Mouse (Mus musculus) intestine, embryonic 15.5 days (tissue): ENCODE data around the gene Spx. TPM values are rescaled to one million over a fixed set of nuclear protein-coding genes. Genes with fewer than 3 reads are reported as not detected.

Source experiments
- ATAC-seq: fragments of 200-750 bp; cut with Nextera tagmentation; 2 replicates; pipeline ENCODE4 v1.8.0; 2017; ENCODE audit warnings: moderate TSS enrichment, moderate library complexity
- H3K27ac ChIP-seq: fragments of 300-500 bp; sonication (generic); 2 replicates; pipeline ENCODE4 v1.5.1; 2015; ENCODE audit warnings: mild to moderate bottlenecking, inconsistent platforms
- H3K27me3 ChIP-seq: fragments of 300-500 bp; sonication (generic); replicated peaks from 2 replicates; pipeline ENCODE4 v1.6.1; 2015; ENCODE audit warnings: inconsistent platforms
- H3K36me3 ChIP-seq: fragments of 300-500 bp; sonication (generic); 2 replicates; pipeline ENCODE4 v1.6.1; 2015; ENCODE audit warnings: inconsistent platforms
- H3K4me1 ChIP-seq: fragments of 300-500 bp; sonication (generic); replicated peaks from 2 replicates; pipeline ENCODE4 v1.6.1; 2015; ENCODE audit warnings: inconsistent platforms
- H3K4me2 ChIP-seq: fragments of 300-500 bp; sonication (generic); replicated peaks from 2 replicates; pipeline ENCODE4 v1.6.1; 2015; ENCODE audit warnings: mild to moderate bottlenecking, inconsistent platforms
- H3K4me3 ChIP-seq: fragments of 300-500 bp; sonication (generic); replicated peaks from 2 replicates; pipeline ENCODE4 v1.5.1; 2015; ENCODE audit warnings: inconsistent platforms
- H3K9ac ChIP-seq: fragments of 300-500 bp; sonication (generic); 2 replicates; pipeline ENCODE4 v1.6.1; 2015; ENCODE audit warnings: inconsistent platforms
- H3K9me3 ChIP-seq: fragments of 300-500 bp; sonication (generic); 2 replicates; pipeline ENCODE4 v1.6.1; 2016; ENCODE audit warnings: inconsistent platforms
- WGBS: fragments of 180-500 bp; shearing (Covaris S2); methylation state at CpG from one replicate; pipeline ENCODE4 v1.1.7; 2015; 5-methylcytosine and 5-hydroxymethylcytosine counted together
- polyA plus RNA-seq: library from polyadenylated mRNA; unstranded; fragments of >200 nt; fragmentation: Nextera tagmentation; extraction: Ambion mirVana; gene quantifications from 2 replicates; pipeline ENCODE4 v1.2.1, GENCODE M21; 2015

Gene Spx
- 0.25 and 0.27 TPM in 2 replicates for polyA plus RNA-seq

DNA sequence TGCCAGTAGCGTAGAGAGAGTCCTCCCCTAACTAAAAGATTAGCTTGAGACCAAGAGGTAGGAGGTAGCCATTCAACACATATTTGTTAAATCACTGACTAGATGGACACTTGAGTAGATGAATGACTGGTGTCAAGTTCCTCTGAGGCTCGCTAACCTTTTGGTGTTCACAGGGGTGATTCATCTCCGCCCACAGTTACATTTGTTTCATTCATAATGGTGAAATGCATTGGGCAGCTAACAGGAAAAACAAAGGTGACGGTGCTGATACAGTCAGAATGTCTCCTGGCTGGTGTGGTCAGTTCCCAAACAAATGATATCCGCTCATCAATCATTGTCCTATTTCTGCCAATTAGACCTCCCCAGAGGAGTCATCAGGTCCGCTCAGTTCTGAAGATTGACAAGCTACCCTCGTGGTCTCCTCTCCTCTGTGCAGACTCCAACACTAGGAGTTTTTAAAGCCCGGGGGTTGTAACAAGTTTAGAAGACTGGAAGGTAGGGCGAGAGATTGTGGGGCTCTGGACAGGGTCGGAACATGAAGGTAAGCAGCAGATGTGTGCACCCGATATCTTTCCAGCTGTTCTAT is at the start of gene Spx:
Gene Spx (plus strand): TSS at position 536 of the 586 bp plus-strand sequence.
- no peak within 1 kb of the TSS for H3K4me3 ChIP-seq
- no peaks in the 10 kb centered on the region for H3K36me3 ChIP-seq
- H3K9me3 ChIP-seq, result no peaks in the 10 kb centered on the region
- peaks cover 20% of the 10 kb centered on the region for H3K27me3 ChIP-seq
- H3K27ac ChIP-seq, result no peak within 1 kb of the TSS
- 0 out of 2 replicates have a peak, but pooled peaks cover 3% of the 10 kb centered on the region for H3K4me1 ChIP-seq
- no peak for ATAC-seq
- H3K9ac ChIP-seq, result no peak within 1 kb of the TSS
- H3K4me2 ChIP-seq, result no peak within 1 kb of the TSS
- WGBS, result 68% methylated on average over 11 of the region's 11 CpGs

DNA sequence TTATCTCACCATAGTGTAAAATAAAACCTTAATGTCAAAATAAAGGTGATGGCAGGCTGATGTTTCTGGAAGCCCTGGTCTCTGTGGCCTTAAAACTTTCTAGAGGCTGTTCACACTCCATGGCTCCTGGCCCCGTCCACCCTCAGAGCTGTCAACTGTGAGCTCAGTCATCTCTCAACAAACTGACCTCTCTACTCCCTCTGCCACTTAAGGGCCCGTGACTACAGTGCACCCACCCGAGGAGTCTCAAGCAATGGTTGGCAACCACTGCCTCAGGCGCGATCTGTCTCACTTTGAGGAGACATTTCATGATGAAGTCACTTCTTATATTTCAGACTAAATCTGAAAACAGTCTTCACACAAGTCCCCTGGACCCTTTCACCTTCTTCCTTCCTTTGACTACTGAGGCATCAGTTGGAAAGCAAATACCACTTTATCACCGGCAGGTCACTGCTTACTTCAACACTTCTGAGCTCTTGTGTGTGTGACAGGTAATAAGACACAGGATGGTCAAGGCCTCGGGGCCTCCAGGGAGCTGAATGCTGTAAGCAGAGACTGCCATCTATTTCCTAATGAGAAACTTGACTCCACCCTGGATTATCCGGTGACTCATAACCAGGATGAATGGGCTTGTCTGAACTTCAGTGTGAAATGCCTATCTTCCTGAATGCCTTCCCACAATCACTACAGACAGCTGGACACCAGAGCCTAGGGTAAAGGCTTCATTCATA is 47.3 kb upstream of the Spx start:
- H3K36me3 ChIP-seq, result peaks cover 14% of the 10 kb centered on the region
- ATAC-seq, result no peak
- no peaks in the 10 kb centered on the region for H3K9me3 ChIP-seq
- H3K4me2 ChIP-seq, result no peak overlapping the region
- no peaks in the 10 kb centered on the region for H3K4me1 ChIP-seq
- H3K27ac ChIP-seq, result no peak overlapping the region
- H3K9ac ChIP-seq, result no peak overlapping the region
- WGBS, result 87% methylated on average over 8 of the region's 8 CpGs
- H3K27me3 ChIP-seq, result no peaks in the 10 kb centered on the region
- H3K4me3 ChIP-seq, result no peak overlapping the region

DNA sequence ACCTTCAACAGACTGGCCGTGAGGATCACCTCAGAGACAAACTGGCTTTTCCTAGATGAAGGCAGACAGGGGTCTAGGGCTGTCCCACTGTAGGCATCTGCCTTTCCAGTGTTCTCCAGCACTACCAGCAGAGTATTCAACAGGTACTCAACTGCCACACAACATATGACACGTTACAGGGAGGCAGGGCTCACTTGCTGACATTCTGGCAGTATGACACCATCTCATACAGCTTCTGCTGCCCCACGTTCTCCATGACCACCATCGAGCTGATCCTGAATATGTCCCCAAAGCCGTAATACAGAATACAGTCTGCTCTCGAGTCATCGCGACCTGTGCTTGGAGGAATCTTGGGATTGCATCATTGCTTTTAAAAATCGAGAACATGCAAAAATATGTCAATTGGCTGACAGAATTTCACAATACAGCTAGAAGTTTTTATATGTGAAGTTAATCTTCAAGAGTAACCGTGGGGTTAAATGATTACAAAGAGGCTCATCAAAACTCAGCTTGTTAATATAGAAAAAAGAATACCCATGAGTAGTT is 46.7 kb upstream of the Spx start:
- no peak for ATAC-seq
- no peaks in the 10 kb centered on the region for H3K9me3 ChIP-seq
- H3K4me3 ChIP-seq, result no peak overlapping the region
- H3K27me3 ChIP-seq, result no peaks in the 10 kb centered on the region
- peaks cover 14% of the 10 kb centered on the region for H3K36me3 ChIP-seq
- H3K27ac ChIP-seq, result no peak overlapping the region
- H3K4me1 ChIP-seq, result no peaks in the 10 kb centered on the region
- H3K4me2 ChIP-seq, result no peak overlapping the region
- 87% methylated on average over 10 of the region's 10 CpGs for WGBS
- H3K9ac ChIP-seq, result no peak overlapping the region

GRCm38 (mm10) chr6:142367565-142367964 is 45.7 kb upstream of the Spx start:
- no peaks in the 10 kb centered on the region for H3K9me3 ChIP-seq
- no peak for ATAC-seq
- H3K27ac ChIP-seq, result no peak overlapping the region
- WGBS, result 84% methylated on average over 3 of the region's 3 CpGs
- H3K27me3 ChIP-seq, result no peaks in the 10 kb centered on the region
- no peak overlapping the region for H3K4me2 ChIP-seq
- H3K9ac ChIP-seq, result no peak overlapping the region
- no peaks in the 10 kb centered on the region for H3K4me1 ChIP-seq
- no peak overlapping the region for H3K4me3 ChIP-seq
- H3K36me3 ChIP-seq, result peaks cover 16% of the 10 kb centered on the region

DNA sequence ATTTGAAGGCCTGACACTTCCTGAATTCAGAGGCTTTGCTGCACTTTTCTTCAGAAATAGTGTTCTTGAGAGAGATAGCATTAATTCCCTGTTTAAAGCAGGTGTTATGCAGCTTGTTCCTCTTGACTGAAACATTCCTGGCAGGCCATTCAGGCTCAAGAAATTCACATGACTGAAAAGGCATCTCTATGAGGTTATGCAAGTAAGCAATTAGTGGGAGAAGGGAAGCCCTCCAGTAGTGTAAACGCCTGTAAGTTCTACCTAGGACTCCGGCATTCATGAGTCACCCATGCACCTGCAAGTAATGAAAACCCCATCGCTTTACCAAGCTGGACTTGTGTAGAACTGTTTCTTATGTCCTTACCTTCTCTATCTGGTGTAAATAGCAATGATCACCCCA is 43.7 kb upstream of the Spx start:
- Histone ChIP-seq H3K4me1 (no peaks in the 10 kb centered on the region), H3K36me3 (peaks cover 6% of the 10 kb centered on the region; the same call in 1 of the 2 replicates), H3K9ac (no peak overlapping the region), H3K27ac (no peak overlapping the region), H3K4me2 (no peak overlapping the region), H3K9me3 (no peaks in the 10 kb centered on the region), H3K4me3 (no peak overlapping the region), H3K27me3 (no peaks in the 10 kb centered on the region)
- ATAC-seq, result no peak
- 87% methylated on average over 3 of the region's 3 CpGs for WGBS

DNA sequence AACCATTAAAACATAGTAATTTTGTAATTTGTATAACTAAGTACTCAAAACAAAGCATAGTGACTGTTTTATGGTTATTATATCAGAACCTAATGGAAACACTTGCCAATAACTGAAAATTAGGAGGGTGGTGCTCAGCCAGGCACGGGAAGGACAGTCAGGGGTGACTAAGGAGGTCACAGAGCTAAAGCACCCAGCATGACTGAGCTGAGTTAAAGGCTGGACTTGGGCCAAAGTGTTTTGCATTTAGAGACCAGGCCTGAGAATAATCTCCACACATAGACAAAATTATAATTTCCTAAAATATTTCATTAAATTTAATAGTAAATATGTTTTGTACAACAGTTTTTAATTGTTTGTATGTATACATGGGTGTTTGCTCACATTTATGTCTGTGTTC is 36.2 kb upstream of the Spx start:
- Histone ChIP-seq H3K27ac (no peak overlapping the region), H3K4me1 (no peaks in the 10 kb centered on the region)
- 70% methylated on average over 1 of the region's 1 CpGs for WGBS

GRCm38 (mm10) chr6:142378576-142379330 is 34.5 kb upstream of the Spx start:
- Histone ChIP-seq H3K9ac (no peak overlapping the region), H3K27ac (no peak overlapping the region), H3K4me3 (no peak overlapping the region), H3K36me3 (peaks cover 4% of the 10 kb centered on the region; the same call in 1 of the 2 replicates), H3K4me1 (no peaks in the 10 kb centered on the region), H3K27me3 (no peaks in the 10 kb centered on the region), H3K4me2 (no peak overlapping the region), H3K9me3 (no peaks in the 10 kb centered on the region)
- 88% methylated on average over 8 of the region's 8 CpGs for WGBS
- no peak for ATAC-seq

More for the DNA sequence above, 36.2 kb upstream of the Spx start:
- no peak overlapping the region for H3K4me3 ChIP-seq
- no peaks in the 10 kb centered on the region for H3K9me3 ChIP-seq
- no peaks in the 10 kb centered on the region for H3K27me3 ChIP-seq
- no peak for ATAC-seq
- no peak overlapping the region for H3K9ac ChIP-seq
- H3K36me3 ChIP-seq, result peaks cover 7% of the 10 kb centered on the region
- H3K4me2 ChIP-seq, result no peak overlapping the region

DNA sequence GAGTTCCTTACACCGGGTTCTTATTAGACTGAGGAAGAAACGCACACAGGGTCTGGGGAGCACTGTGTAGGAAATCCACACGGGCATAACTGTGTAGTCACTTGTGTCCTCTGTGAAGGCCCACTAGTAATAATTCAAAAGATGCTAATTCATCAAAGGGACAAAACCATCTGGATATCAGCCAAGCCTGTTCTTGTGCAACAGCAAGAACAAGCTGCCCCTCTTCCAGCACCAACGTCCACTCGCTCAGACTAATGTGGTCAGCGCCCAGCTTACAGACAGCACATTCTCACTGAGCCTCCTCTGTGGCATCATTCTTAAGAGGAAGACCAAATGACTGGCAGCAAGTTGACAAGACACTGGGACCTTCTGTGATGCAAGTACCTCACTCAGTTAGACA is 33.3 kb upstream of the Spx start:
- H3K27me3 ChIP-seq, result no peaks in the 10 kb centered on the region
- no peak overlapping the region for H3K27ac ChIP-seq
- H3K9ac ChIP-seq, result no peak overlapping the region
- H3K36me3 ChIP-seq, result peaks cover 4% of the 10 kb centered on the region; the same call in 1 of the 2 replicates
- no peak for ATAC-seq
- H3K4me2 ChIP-seq, result no peak overlapping the region
- no peaks in the 10 kb centered on the region for H3K9me3 ChIP-seq
- no peaks in the 10 kb centered on the region for H3K4me1 ChIP-seq
- no peak overlapping the region for H3K4me3 ChIP-seq
- WGBS, result 91% methylated on average over 6 of the region's 6 CpGs

- Histone ChIP-seq H3K27me3 (no peaks in the 10 kb centered on the region), H3K36me3 (0 out of 2 replicates have a peak, but pooled peaks cover under 1% of the 10 kb centered on the region), H3K4me2 (no peak overlapping the region), H3K9me3 (no peaks in the 10 kb centered on the region), H3K27ac (no peak overlapping the region), H3K9ac (no peak overlapping the region), H3K4me3 (no peak overlapping the region), H3K4me1 (no peaks in the 10 kb centered on the region)
- ATAC-seq, result no peak
- 91% methylated on average over 7 of the region's 7 CpGs for WGBS
Observed at GRCm38 (mm10) chr6:142381615-142382014, 31.6 kb upstream of the Spx start.

- Histone ChIP-seq H3K9me3 (no peaks in the 10 kb centered on the region), H3K4me2 (no peak overlapping the region), H3K4me1 (peaks cover 8% of the 10 kb centered on the region), H3K27ac (no peak overlapping the region), H3K27me3 (no peaks in the 10 kb centered on the region), H3K4me3 (no peak overlapping the region), H3K9ac (no peak overlapping the region), H3K36me3 (no peaks in the 10 kb centered on the region)
- WGBS, result 91% methylated on average over 9 of the region's 9 CpGs
- no peak for ATAC-seq
Observed at GRCm38 (mm10) chr6:142384521-142384920, 28.7 kb upstream of the Spx start.

DNA sequence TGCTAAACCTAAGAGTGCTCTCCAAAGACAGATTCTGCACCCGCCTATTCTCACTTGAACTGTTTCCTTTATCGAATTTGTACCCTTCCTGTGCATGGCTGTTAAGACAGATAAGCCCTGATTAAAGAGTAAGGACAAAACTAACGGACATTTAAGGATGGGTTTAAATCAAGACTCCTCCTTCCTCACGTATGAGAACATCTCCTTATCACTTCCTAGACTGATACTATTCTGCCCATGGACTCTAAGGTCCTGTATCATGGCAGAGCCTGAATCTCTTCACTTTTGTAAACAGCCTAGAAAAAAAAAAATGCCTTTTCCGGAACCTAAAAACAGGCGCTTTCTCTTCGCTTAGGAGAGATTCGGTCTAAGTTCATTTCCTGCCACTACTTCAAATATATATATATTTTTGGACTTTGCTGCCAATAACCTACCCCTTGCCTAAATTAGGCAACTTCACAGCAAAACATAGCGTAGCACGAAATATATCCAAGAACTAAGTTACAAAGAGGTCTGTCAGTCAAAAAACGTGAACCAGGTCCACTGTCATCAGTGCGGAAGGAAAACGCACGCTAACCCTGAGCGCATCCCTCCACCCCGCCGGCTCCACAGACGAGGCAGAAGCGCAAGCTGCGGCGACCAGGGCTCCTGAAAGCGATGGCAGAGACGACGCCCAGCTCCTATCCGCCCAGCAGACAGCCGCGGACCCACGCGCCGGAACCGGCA is 26.8 kb upstream of the Spx start:
- Histone ChIP-seq H3K36me3 (no peaks in the 10 kb centered on the region), H3K4me2 (peak overlapping the region; percentile 66), H3K9ac (peak overlapping the region; percentile 62), H3K27ac (no peak overlapping the region), H3K27me3 (no peaks in the 10 kb centered on the region), H3K4me3 (peak overlapping the region; percentile 100), H3K9me3 (no peaks in the 10 kb centered on the region), H3K4me1 (peaks cover 8% of the 10 kb centered on the region)
- 4% methylated on average over 31 of the region's 31 CpGs for WGBS
- peak; percentile 84 for ATAC-seq
